Mouse (Mus musculus): ENCODE results near the gene Mdga2.

DNA sequence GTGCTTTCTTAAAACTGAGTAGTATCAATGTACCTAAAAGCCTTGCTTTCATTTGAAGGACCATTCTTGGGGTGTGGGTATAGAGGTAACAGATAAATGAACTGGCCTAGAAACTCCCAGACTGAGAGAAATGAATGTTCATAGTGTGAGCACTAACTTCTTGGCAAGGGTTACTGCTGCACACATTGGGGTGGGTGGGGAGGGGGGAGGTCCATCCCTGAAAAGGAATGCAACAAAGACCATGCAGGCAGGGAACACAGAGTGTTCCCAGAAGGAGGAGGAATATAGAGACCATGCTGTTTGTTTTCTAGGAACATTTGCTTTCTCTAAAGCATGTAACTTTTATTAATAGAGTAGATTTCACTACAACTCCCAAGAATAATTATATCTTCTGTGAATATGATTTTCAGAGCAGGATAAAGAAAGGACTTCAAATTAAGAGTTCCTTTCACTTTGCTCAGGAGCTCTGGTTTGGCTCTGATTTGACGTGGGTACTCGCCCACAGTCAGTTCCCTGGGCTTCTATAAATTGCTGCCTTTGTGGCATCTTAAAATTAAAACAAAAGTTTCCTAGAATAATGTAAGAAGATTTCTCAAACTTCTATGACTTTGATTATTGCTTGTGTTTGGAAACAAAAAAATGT is 666.0 kb downstream of the Mdga2 start:
- TF ChIP-seq FLI1 (IDR thresholded peaks at IDR 0.05; ENCODE audit: low read length) (no peak), GATA1 (IDR thresholded peaks at IDR 0.05; ENCODE audit: borderline replicate concordance, low read length) (no peak)

Measured in megakaryocyte, embryonic 14.5 days (primary cell).